Mouse (Mus musculus): Measurements from ENCODE around the gene Btbd9. TPM values are rescaled to one million over a fixed set of nuclear protein-coding genes. Genes with fewer than 3 reads are reported as not detected.

Gene Btbd9
- total RNA-seq, 1 experiment: 28.2 TPM

GRCm38 (mm10) chr17:30205062-30205825 is 371.0 kb downstream of the Btbd9 start:
- no peak for DNase-seq (ENCODE audit: low read depth, low spot score)
- peaks cover 4 to 22% of the 10 kb centered on the region in 2 experiments; a peak in 3 of 4 replicates for H3K4me1 ChIP-seq (ENCODE audit: control insufficient read depth in 2 of 2, insufficient read depth in 2 of 2, low read length in 2 of 2, poor library complexity in 1 of 2)
- no peak overlapping the region for H3K4me3 ChIP-seq (ENCODE audit: insufficient read depth in 1 of 2, low read depth in 1 of 2, low read length in 2 of 2, poor library complexity in 1 of 2, severe bottlenecking in 1 of 2)
- no peaks in the 10 kb centered on the region for H3K9me3 ChIP-seq (ENCODE audit: control insufficient read depth, insufficient read depth, low read depth, low read length)
- H3K9ac ChIP-seq (ENCODE audit: insufficient read depth, low read depth, low read length, poor library complexity, severe bottlenecking): no peak overlapping the region
- peaks cover 7% of the 10 kb centered on the region; the same call in 1 of the 2 replicates for H3K36me3 ChIP-seq (ENCODE audit: control insufficient read depth, insufficient read depth, low read length, poor library complexity, severe bottlenecking)
- TF ChIP-seq MAFK (IDR thresholded peaks at IDR 0.05; ENCODE audit: insufficient read depth, low read depth, low read length) (no peak), ZNF384 (IDR thresholded peaks at IDR 0.05; ENCODE audit: low read depth, low read length) (no peak), ZC3H11A (IDR thresholded peaks at IDR 0.05; ENCODE audit: borderline replicate concordance, low read depth, low read length) (no peak), HCFC1 (IDR thresholded peaks at IDR 0.05; ENCODE audit: borderline replicate concordance, insufficient read depth, low read length) (no peak), CHD2 (IDR thresholded peaks at IDR 0.05; ENCODE audit: low read depth, low read length) (no peak)
- H3K27ac ChIP-seq (ENCODE audit: insufficient read depth, low read depth, low read length, poor library complexity, severe bottlenecking): no peak overlapping the region
- in situ Hi-C loops (cut with MboI; ENCODE audit: low sequenced_read_pairs in 2 of 2, unreplicated experiment in 2 of 2): no loop called here

- Histone ChIP-seq H3K9me3 (ENCODE audit: control insufficient read depth, insufficient read depth, low read depth, low read length) (no peaks in the 10 kb centered on the region), H3K9ac (ENCODE audit: insufficient read depth, low read depth, low read length, poor library complexity, severe bottlenecking) (no peak overlapping the region), H3K27ac (ENCODE audit: insufficient read depth, low read depth, low read length, poor library complexity, severe bottlenecking) (no peak overlapping the region), H3K4me3 (ENCODE audit: insufficient read depth in 1 of 2, low read depth in 1 of 2, low read length in 2 of 2, poor library complexity in 1 of 2, severe bottlenecking in 1 of 2) (no peak overlapping the region), H3K4me1 (ENCODE audit: control insufficient read depth in 2 of 2, insufficient read depth in 2 of 2, low read length in 2 of 2, poor library complexity in 1 of 2) (peaks cover 4 to 15% of the 10 kb centered on the region in 2 experiments; a peak in 3 of 4 replicates), H3K36me3 (ENCODE audit: control insufficient read depth, insufficient read depth, low read length, poor library complexity, severe bottlenecking) (peaks cover 3% of the 10 kb centered on the region; the same call in 1 of the 2 replicates)
- no peak for DNase-seq (ENCODE audit: low read depth, low spot score)
- in situ Hi-C loops (cut with MboI; ENCODE audit: low sequenced_read_pairs in 2 of 2, unreplicated experiment in 2 of 2): no loop called here
- TF ChIP-seq ZNF384 (IDR thresholded peaks at IDR 0.05; ENCODE audit: low read depth, low read length) (no peak), HCFC1 (IDR thresholded peaks at IDR 0.05; ENCODE audit: borderline replicate concordance, insufficient read depth, low read length) (no peak), MAFK (IDR thresholded peaks at IDR 0.05; ENCODE audit: insufficient read depth, low read depth, low read length) (no peak), ZC3H11A (IDR thresholded peaks at IDR 0.05; ENCODE audit: borderline replicate concordance, low read depth, low read length) (no peak), CHD2 (IDR thresholded peaks at IDR 0.05; ENCODE audit: low read depth, low read length) (no peak)
Observed at GRCm38 (mm10) chr17:30200283-30200682, 376.0 kb downstream of the Btbd9 start.

- TF ChIP-seq ZC3H11A (IDR thresholded peaks at IDR 0.05; ENCODE audit: borderline replicate concordance, low read depth, low read length) (no peak), HCFC1 (IDR thresholded peaks at IDR 0.05; ENCODE audit: borderline replicate concordance, insufficient read depth, low read length) (no peak), MAFK (IDR thresholded peaks at IDR 0.05; ENCODE audit: insufficient read depth, low read depth, low read length) (no peak), ZNF384 (IDR thresholded peaks at IDR 0.05; ENCODE audit: low read depth, low read length) (no peak), CHD2 (IDR thresholded peaks at IDR 0.05; ENCODE audit: low read depth, low read length) (no peak)
- no peak overlapping the region for H3K4me3 ChIP-seq (ENCODE audit: insufficient read depth in 1 of 2, low read depth in 1 of 2, low read length in 2 of 2, poor library complexity in 1 of 2, severe bottlenecking in 1 of 2)
- in situ Hi-C loops (cut with MboI; ENCODE audit: low sequenced_read_pairs in 2 of 2, unreplicated experiment in 2 of 2): no loop called here
- H3K27ac ChIP-seq (ENCODE audit: insufficient read depth, low read depth, low read length, poor library complexity, severe bottlenecking): no peak overlapping the region
- peaks cover 4 to 15% of the 10 kb centered on the region in 2 experiments; a peak in 3 of 4 replicates for H3K4me1 ChIP-seq (ENCODE audit: control insufficient read depth in 2 of 2, insufficient read depth in 2 of 2, low read length in 2 of 2, poor library complexity in 1 of 2)
- H3K9me3 ChIP-seq (ENCODE audit: control insufficient read depth, insufficient read depth, low read depth, low read length): no peaks in the 10 kb centered on the region
- peaks cover 5% of the 10 kb centered on the region; the same call in 1 of the 2 replicates for H3K36me3 ChIP-seq (ENCODE audit: control insufficient read depth, insufficient read depth, low read length, poor library complexity, severe bottlenecking)
- no peak for DNase-seq (ENCODE audit: low read depth, low spot score)
- no peak overlapping the region for H3K9ac ChIP-seq (ENCODE audit: insufficient read depth, low read depth, low read length, poor library complexity, severe bottlenecking)
Observed at GRCm38 (mm10) chr17:30199374-30200247, 376.7 kb downstream of the Btbd9 start.

GRCm38 (mm10) chr17:30198422-30198821 is 377.9 kb downstream of the Btbd9 start:
- Histone ChIP-seq H3K9me3 (ENCODE audit: control insufficient read depth, insufficient read depth, low read depth, low read length) (no peaks in the 10 kb centered on the region), H3K36me3 (ENCODE audit: control insufficient read depth, insufficient read depth, low read length, poor library complexity, severe bottlenecking) (peaks cover 5% of the 10 kb centered on the region; the same call in 1 of the 2 replicates), H3K27ac (ENCODE audit: insufficient read depth, low read depth, low read length, poor library complexity, severe bottlenecking) (no peak overlapping the region), H3K4me3 (ENCODE audit: insufficient read depth in 1 of 2, low read depth in 1 of 2, low read length in 2 of 2, poor library complexity in 1 of 2, severe bottlenecking in 1 of 2) (no peak overlapping the region), H3K4me1 (ENCODE audit: control insufficient read depth in 2 of 2, insufficient read depth in 2 of 2, low read length in 2 of 2, poor library complexity in 1 of 2) (peaks cover 2 to 8% of the 10 kb centered on the region in 2 experiments; a peak in 3 of 4 replicates), H3K9ac (ENCODE audit: insufficient read depth, low read depth, low read length, poor library complexity, severe bottlenecking) (no peak overlapping the region)
- no peak for TF ChIP-seq MAFK (IDR thresholded peaks at IDR 0.05; ENCODE audit: insufficient read depth, low read depth, low read length)
- TF ChIP-seq HCFC1 (IDR thresholded peaks at IDR 0.05; ENCODE audit: borderline replicate concordance, insufficient read depth, low read length): no peak
- no peak for TF ChIP-seq CHD2 (IDR thresholded peaks at IDR 0.05; ENCODE audit: low read depth, low read length)
- no peak for TF ChIP-seq ZNF384 (IDR thresholded peaks at IDR 0.05; ENCODE audit: low read depth, low read length)
- TF ChIP-seq ZC3H11A (IDR thresholded peaks at IDR 0.05; ENCODE audit: borderline replicate concordance, low read depth, low read length): no peak
- in situ Hi-C loops (cut with MboI; ENCODE audit: low sequenced_read_pairs in 2 of 2, unreplicated experiment in 2 of 2): no loop called here
- DNase-seq (ENCODE audit: low read depth, low spot score): no peak
